7 mouse cellular contexts compared by ENCODE assay signal in genomic region chr10:13868371-13869321, GRCm38 (mm10). TPM values are rescaled to one million over a fixed set of nuclear protein-coding genes. Genes with fewer than 3 reads are reported as not detected.
DNase-seq lines count a peak whose midpoint lies in the region; ATAC-seq and TF ChIP-seq lines count a peak whose summit lies in the region.

Aig1 (minus strand) TSS chr10:13868980.

- H3K27me3 ChIP-seq in heart, embryonic 11.5 days (ENCODE audit: control insufficient read depth, insufficient read depth, low read length), result no peaks in the 10 kb centered on the region
- H3K27me3 ChIP-seq in kidney, embryonic 15.5 days, result no peaks in the 10 kb centered on the region
- H3K27me3 ChIP-seq in limb, embryonic 14.5 days (ENCODE audit: control insufficient read depth, insufficient read depth, low read length), result no peaks in the 10 kb centered on the region
- H3K27me3 ChIP-seq in midbrain, embryonic 15.5 days (replicated peaks), result no peaks in the 10 kb centered on the region

- H3K4me3 ChIP-seq in bone marrow macrophage, adult 2 months (ENCODE audit: insufficient read depth, low read length), result peak within 1 kb of the TSS; percentile 81
- peak within 1 kb of the TSS; percentile 42 for H3K4me3 ChIP-seq in embryonic fibroblast, embryonic 13.5 days (ENCODE audit: insufficient read depth, low read length)
- H3K4me3 ChIP-seq in heart, embryonic 11.5 days (ENCODE audit: low read depth, low read length), result peak within 1 kb of the TSS; percentile 81
- H3K4me3 ChIP-seq in kidney, embryonic 15.5 days (replicated peaks), result peak within 1 kb of the TSS; percentile 80
- H3K4me3 ChIP-seq in limb, embryonic 14.5 days (replicated peaks; ENCODE audit: low read length), result peak within 1 kb of the TSS; percentile 64
- H3K4me3 ChIP-seq in midbrain, embryonic 15.5 days, result peak within 1 kb of the TSS; percentile 71

- TF ChIP-seq POLR2A in bone marrow macrophage, adult 2 months (IDR thresholded peaks at IDR 0.05; ENCODE audit: borderline replicate concordance, low read depth, low read length), result no peak
- TF ChIP-seq POLR2A in embryonic fibroblast, embryonic 13.5 days (IDR thresholded peaks at IDR 0.05; ENCODE audit: low read depth, low read length), result peak; percentile 51
- TF ChIP-seq POLR2A in limb, embryonic 14.5 days (IDR thresholded peaks at IDR 0.05; ENCODE audit: borderline replicate concordance, extremely low read depth, insufficient read depth, insufficient read length), result no peak

- peak within 1 kb of the TSS; percentile 82 for H3K9ac ChIP-seq in heart, embryonic 11.5 days (ENCODE audit: low read depth, low read length)
- H3K9ac ChIP-seq in kidney, embryonic 15.5 days, result peak within 1 kb of the TSS; percentile 75
- H3K9ac ChIP-seq in limb, embryonic 14.5 days (ENCODE audit: low read depth, low read length, severe bottlenecking), result peak within 1 kb of the TSS; percentile 71
- H3K9ac ChIP-seq in midbrain, embryonic 15.5 days, result peak within 1 kb of the TSS; percentile 74

- DNase-seq in limb, embryonic 14.5 days (ENCODE audit: low spot score), result peak; percentile 54
- DNase-seq in spleen, adult 18-20 months, result peak; percentile 75 to 81

- H3K36me3 ChIP-seq in heart, embryonic 11.5 days (ENCODE audit: control insufficient read depth, insufficient read depth, low read length), result no peaks in the 10 kb centered on the region
- no peaks in the 10 kb centered on the region for H3K36me3 ChIP-seq in kidney, embryonic 15.5 days
- H3K36me3 ChIP-seq in limb, embryonic 14.5 days (ENCODE audit: control insufficient read depth, insufficient read depth, low read length), result no peaks in the 10 kb centered on the region
- H3K36me3 ChIP-seq in midbrain, embryonic 15.5 days (replicated peaks), result no peaks in the 10 kb centered on the region

- 0 out of 2 replicates have a peak, but pooled peaks cover 2% of the 10 kb centered on the region for H3K9me3 ChIP-seq in heart, embryonic 11.5 days (replicated peaks; ENCODE audit: control insufficient read depth, low read length)
- no peaks in the 10 kb centered on the region for H3K9me3 ChIP-seq in kidney, embryonic 15.5 days (replicated peaks)
- H3K9me3 ChIP-seq in limb, embryonic 14.5 days (ENCODE audit: control insufficient read depth, low read length), result no peaks in the 10 kb centered on the region
- H3K9me3 ChIP-seq in midbrain, embryonic 15.5 days, result 0 out of 2 replicates have a peak, but pooled peaks cover 5% of the 10 kb centered on the region

- no peak within 1 kb of the TSS for H3K27ac ChIP-seq in bone marrow macrophage, adult 2 months (ENCODE audit: insufficient read depth, low read depth, low read length)
- peak within 1 kb of the TSS; percentile 51 for H3K27ac ChIP-seq in embryonic fibroblast, embryonic 13.5 days (ENCODE audit: insufficient read depth, low read length)
- peak within 1 kb of the TSS; percentile 58; the same call in 1 of the 2 replicates for H3K27ac ChIP-seq in heart, embryonic 11.5 days (ENCODE audit: low read depth, low read length)
- H3K27ac ChIP-seq in kidney, embryonic 15.5 days, result peak within 1 kb of the TSS; percentile 68
- H3K27ac ChIP-seq in limb, embryonic 14.5 days (replicated peaks; ENCODE audit: low read depth, low read length), result no peak within 1 kb of the TSS
- H3K27ac ChIP-seq in midbrain, embryonic 15.5 days, result peak within 1 kb of the TSS; percentile 84

- peaks cover 17% of the 10 kb centered on the region for H3K4me1 ChIP-seq in bone marrow macrophage, adult 2 months (ENCODE audit: control insufficient read depth, insufficient read depth, low read length)
- peaks cover 4% of the 10 kb centered on the region; the same call in 1 of the 2 replicates for H3K4me1 ChIP-seq in embryonic fibroblast, embryonic 13.5 days (ENCODE audit: control insufficient read depth, insufficient read depth, low read length)
- peaks cover 5% of the 10 kb centered on the region for H3K4me1 ChIP-seq in heart, embryonic 11.5 days (ENCODE audit: control insufficient read depth, insufficient read depth, low read length)
- peaks cover 16% of the 10 kb centered on the region for H3K4me1 ChIP-seq in kidney, embryonic 15.5 days
- H3K4me1 ChIP-seq in limb, embryonic 14.5 days (ENCODE audit: control insufficient read depth, insufficient read depth, low read length), result peaks cover 3% of the 10 kb centered on the region; the same call in 1 of the 2 replicates
- peaks cover 12% of the 10 kb centered on the region; the same call in 1 of the 2 replicates for H3K4me1 ChIP-seq in midbrain, embryonic 15.5 days

- no peak for TF ChIP-seq CTCF in bone marrow macrophage, adult 2 months (IDR thresholded peaks at IDR 0.05; ENCODE audit: low read depth, low read length)
- TF ChIP-seq CTCF in embryonic fibroblast, embryonic 13.5 days (IDR thresholded peaks at IDR 0.05; ENCODE audit: borderline replicate concordance, insufficient read depth, low read length), result no peak

- 3% methylated on average over 71 of the region's 77 CpGs for WGBS in heart, embryonic 11.5 days (ENCODE audit: insufficient replicate concordance)
- WGBS in kidney, embryonic 15.5 days, result 3% methylated on average over 54 of the region's 77 CpGs
- WGBS in limb, embryonic 14.5 days, result 6% methylated on average over 35 of the region's 77 CpGs
- 3% methylated on average over 62 of the region's 77 CpGs for WGBS in midbrain, embryonic 15.5 days

- ATAC-seq in heart, embryonic 11.5 days (replicated peaks; ENCODE audit: insufficient number of reproducible peaks, low FRiP score, low TSS enrichment), result peak; percentile 94
- ATAC-seq in kidney, embryonic 15.5 days (replicated peaks; ENCODE audit: low FRiP score), result peak; percentile 94
- ATAC-seq in limb, embryonic 14.5 days (ENCODE audit: low FRiP score, low read depth), result peak; percentile 75
- ATAC-seq in midbrain, embryonic 15.5 days (replicated peaks), result peak; percentile 97

- peak within 1 kb of the TSS; percentile 89 for H3K4me2 ChIP-seq in heart, embryonic 11.5 days
- peak within 1 kb of the TSS; percentile 85 for H3K4me2 ChIP-seq in kidney, embryonic 15.5 days
- H3K4me2 ChIP-seq in limb, embryonic 14.5 days (replicated peaks; ENCODE audit: low read depth, low read length, severe bottlenecking), result peak within 1 kb of the TSS; percentile 90
- H3K4me2 ChIP-seq in midbrain, embryonic 15.5 days, result peak within 1 kb of the TSS; percentile 75

RNA-seq across cellular contexts. Expression of gene Aig1, which starts in this region (rescaled TPM):
- 9.8 and 13.2 TPM in 2 replicates for polyA plus RNA-seq in bone marrow macrophage, adult 2 months (2012; ENCODE audit: insufficient read depth, insufficient read length, missing spikeins)
- 38.1 and 40.8 TPM in 2 replicates for polyA plus RNA-seq in embryonic fibroblast, embryonic 13.5 days (2011; ENCODE audit: insufficient read length, low read depth, missing spikeins)
- polyA plus RNA-seq in heart, embryonic 11.5 days (2014; fragmentation: Nextera tagmentation; extraction: Ambion mirVana), result 38.3 and 41.7 TPM in 2 replicates
- 45.9 and 46.1 TPM in 2 replicates for polyA plus RNA-seq in kidney, embryonic 15.5 days (2015; fragmentation: Nextera tagmentation; extraction: Ambion mirVana)
- 18.3 and 20.0 TPM in 2 replicates for polyA plus RNA-seq in limb, embryonic 14.5 days (2012; rRNA removed)
- 30.5 and 33.7 TPM in 2 replicates for polyA plus RNA-seq in limb, embryonic 14.5 days (2014; fragmentation: Nextera tagmentation; extraction: Ambion mirVana)
- 86.4 and 90.1 TPM in 2 replicates for polyA plus RNA-seq in midbrain, embryonic 15.5 days (2015; fragmentation: Nextera tagmentation; extraction: Ambion mirVana)

Comparison
In these comparisons a context has a peak if more than half of its experiments do, and no peak if none do; other contexts are left out.
1. H3K27ac ChIP-seq: peak in embryonic fibroblast, embryonic 13.5 days (single experiment), heart, embryonic 11.5 days (single experiment), kidney, embryonic 15.5 days (single experiment) and midbrain, embryonic 15.5 days (single experiment); none in bone marrow macrophage, adult 2 months (single experiment) and limb, embryonic 14.5 days (single experiment).
2. Peak in every context shown above with its lines, with median percentiles within 50 percentile points of each other: H3K4me3 ChIP-seq, ATAC-seq, H3K4me2 ChIP-seq and H3K9ac ChIP-seq.